11 mouse cellular contexts compared by ENCODE assay signal in the genomic region with DNA sequence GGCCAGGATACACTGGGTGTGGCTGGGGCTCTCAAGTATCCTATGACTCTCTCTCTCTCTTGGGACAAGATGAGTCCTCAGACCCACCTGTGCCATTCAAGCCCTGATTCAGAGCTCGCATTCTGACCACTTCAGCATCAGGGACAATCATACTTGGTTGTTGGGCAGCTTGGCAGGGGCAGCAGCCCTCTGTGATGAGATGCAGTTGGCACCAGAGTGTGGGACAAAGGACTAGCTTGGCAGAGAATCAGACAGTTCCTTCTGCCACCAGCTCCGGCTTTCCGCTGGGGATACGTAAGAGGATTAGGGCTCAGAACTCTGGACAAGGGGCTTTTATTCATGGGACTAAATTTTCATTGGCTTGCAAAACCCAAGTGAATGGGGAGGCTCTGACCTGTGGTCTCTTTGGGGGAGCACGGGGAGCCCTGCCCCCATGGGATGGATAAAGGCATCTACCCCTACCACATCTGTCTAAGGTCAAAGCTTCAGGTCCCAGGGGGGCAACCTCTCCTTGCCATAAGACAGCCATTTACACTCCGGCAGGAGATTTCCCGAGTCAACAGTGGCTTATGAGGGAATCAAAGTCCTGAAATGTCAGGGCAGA. TPM values are rescaled to one million over a fixed set of nuclear protein-coding genes. Genes with fewer than 3 reads are reported as not detected.
DNase-seq lines count a peak whose midpoint lies in the region.
"Had no signal": no experiment of that assay in that cellular context is flagged by ENCODE, and none has a peak within 500 bp of the region (broad histone marks: within the 10 kb centered on the region; RNA-seq: fewer than 3 reads in every experiment).

No protein-coding gene starts in this region.

- intact Hi-C loops in left cerebral cortex, postnatal 14 days (cut with DNase I), result loop anchor here (5.0 kb wide), 2 partner anchors 40 to 80 kb away; no protein-coding TSS in a partner anchor

- peak; percentile 90 for DNase-seq in brain, adult 2 months (ENCODE audit: low read depth, low spot score)
- DNase-seq in cerebellum, adult 11-12 months, result peak; percentile 77
- peak; percentile 45 to 66 for DNase-seq in frontal cortex, adult 2 months (ENCODE audit: extremely low spot score in 1 of 2, low spot score in 1 of 2)
- peak; percentile 62 to 80 for DNase-seq in left cerebral cortex, postnatal 14 days (ENCODE audit: low spot score in 2 of 2)
- no peak for DNase-seq in kidney, postnatal 14 days
- DNase-seq in kidney, adult 9 months, result no peak
- DNase-seq in urinary bladder, postnatal 25 days (ENCODE audit: low spot score), result no peak
- DNase-seq in gastrocnemius, adult 18-20 months (ENCODE audit: low spot score), result no peak
- DNase-seq: kidney, adult 2 months; liver had no signal

RNA-seq across cellular contexts. Expression of a gene that starts 17.6 kb away (rescaled TPM):
- 20.8 and 21.8 TPM in 2 replicates for polyA plus RNA-seq in frontal cortex, adult 2 months (2012; rRNA removed)
- total RNA-seq in left cerebral cortex, postnatal 14 days (2021), result 10 to 100 TPM; 12.1 to 14.3 TPM
- 1 to 10 TPM; 1.8 to 2.2 TPM for total RNA-seq in gastrocnemius, adult 18-20 months (2021)

RNA-seq across cellular contexts. Expression of a gene that starts 43.8 kb away (rescaled TPM):
- 374 and 390 TPM in 2 replicates for polyA plus RNA-seq in frontal cortex, adult 2 months (2012; rRNA removed)
- 100 to 1,000 TPM; 423 to 475 TPM for total RNA-seq in left cerebral cortex, postnatal 14 days (2021)
- total RNA-seq in gastrocnemius, adult 18-20 months (2021), result under 1 TPM; 0.23 to 0.24 TPM
- total RNA-seq: monocyte, adult 5-6 weeks had no signal

RNA-seq across cellular contexts. Expression of a gene that starts 45.7 kb away (rescaled TPM):
- 42.4 and 45.8 TPM in 2 replicates for polyA plus RNA-seq in frontal cortex, adult 2 months (2012; rRNA removed)
- total RNA-seq in left cerebral cortex, postnatal 14 days (2021), result 100 to 1,000 TPM in 1 of 2 experiments, 10 to 100 TPM in 1; 92.2 to 114 TPM
- total RNA-seq in gastrocnemius, adult 18-20 months (2021), result 10 to 100 TPM; 13.9 to 16.4 TPM

Comparison
In these comparisons a context has a peak if more than half of its experiments do, and no peak if none do; other contexts are left out.
1. DNase-seq: peak in brain, adult 2 months (single experiment), cerebellum, adult 11-12 months (single experiment), frontal cortex, adult 2 months (2 of 2) and left cerebral cortex, postnatal 14 days (2 of 2); none in kidney, postnatal 14 days (single experiment), kidney, adult 9 months (single experiment), urinary bladder, postnatal 25 days (single experiment) and gastrocnemius, adult 18-20 months (single experiment).
2. RNA of a gene that starts 17.6 kb away (total RNA-seq): 12.1 to 14.3 TPM in left cerebral cortex, postnatal 14 days; 1.8 to 2.2 TPM in gastrocnemius, adult 18-20 months; every median in the first group is over 4 times any median in the second.
3. RNA of a gene that starts 43.8 kb away (total RNA-seq): 423 to 475 TPM in left cerebral cortex, postnatal 14 days; 0.23 to 0.24 TPM in gastrocnemius, adult 18-20 months; every median in the first group is over 100 times any median in the second.
4. RNA of a gene that starts 45.7 kb away (total RNA-seq): 92.2 to 114 TPM in left cerebral cortex, postnatal 14 days; 13.9 to 16.4 TPM in gastrocnemius, adult 18-20 months; every median in the first group is over 4 times any median in the second.